Mouse (Mus musculus) ES-E14 (cell line): Measurements from ENCODE around the gene Tmcc1.

Experiments
- MAFK ChIP-seq: IDR thresholded peaks from 2 replicates; pipeline ENCODE4 v1.6.1; 2014; ENCODE audit warnings: mild to moderate bottlenecking, low read depth, low read length, inconsistent platforms; ENCODE audit not compliant: insufficient read depth
- ZNF384 ChIP-seq: IDR thresholded peaks from 2 replicates; pipeline ENCODE4 v1.6.1; 2012; ENCODE audit warnings: low read depth, low read length, inconsistent platforms

DNA sequence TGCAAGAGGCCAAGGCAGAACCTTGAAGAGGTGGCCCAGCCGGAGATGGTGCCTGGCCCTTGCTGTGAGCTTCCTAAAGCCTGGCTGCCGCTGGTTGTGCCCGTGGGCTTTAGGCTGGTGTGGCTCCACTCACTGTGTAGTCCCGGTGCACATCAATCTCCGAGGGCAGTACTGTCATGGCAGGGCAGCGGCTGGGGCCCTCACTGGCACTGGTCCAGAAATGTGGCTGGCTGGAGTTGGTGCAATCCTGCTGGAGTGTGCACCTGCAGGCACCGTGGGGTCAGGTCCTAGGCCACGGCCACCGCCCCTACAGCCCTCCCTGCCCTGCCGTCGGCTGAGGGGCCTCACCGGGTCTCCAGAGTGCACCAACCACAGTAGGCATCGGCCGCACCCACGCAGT is 215.5 kb downstream of the Tmcc1 start:
- no peak for TF ChIP-seq MAFK
- no peak for TF ChIP-seq ZNF384
